Comparison of ENCODE assay signal across 15 mouse cellular contexts in the genomic region with DNA sequence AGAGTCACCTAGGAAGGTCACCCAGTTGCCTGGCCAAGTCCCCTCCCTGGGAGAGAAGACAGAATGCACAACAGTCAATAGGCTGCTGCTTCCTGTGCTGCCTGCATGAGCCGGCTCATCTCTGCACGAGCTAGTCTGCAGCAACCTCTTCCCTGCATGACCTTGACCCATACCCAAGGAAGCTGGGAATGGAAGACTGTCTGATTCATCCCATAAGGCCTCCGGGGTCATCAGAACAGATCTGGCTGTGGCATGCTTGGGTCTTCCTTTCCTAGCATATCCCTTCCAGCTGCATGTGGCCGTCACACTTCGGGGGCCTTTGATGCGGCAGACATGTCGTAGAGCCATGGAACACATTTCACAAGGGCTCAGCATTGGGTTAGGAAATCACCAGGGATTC. TPM values are rescaled to one million over a fixed set of nuclear protein-coding genes. Genes with fewer than 3 reads are reported as not detected.
"Had no signal": no experiment of that assay in that cellular context is flagged by ENCODE, and none has a peak within 500 bp of the region (broad histone marks: within the 10 kb centered on the region; RNA-seq: fewer than 3 reads in every experiment).

No protein-coding gene starts in this region.

- DNase-seq: lung, adult 18-20 months; lung, embryonic 14.5 days; lung, postnatal 10 days; lung, postnatal 4 days; midbrain, embryonic 14.5 days; retina, postnatal 1 day; right cerebral cortex, adult 18-20 months; right cerebral cortex, postnatal 25 days; right cerebral cortex, postnatal 4 days; spleen, adult 18-20 months; thymus, adult 18-20 months; thymus, postnatal 14 days; thymus, postnatal 36 days had no signal

RNA-seq across cellular contexts. Expression of gene Chrna4, which starts 8.2 kb away (rescaled TPM):
- total RNA-seq: megakaryocyte, adult 5-6 weeks; megakaryocyte-erythroid progenitor cell, adult 5-6 weeks had no signal
